26 mouse cellular contexts compared by ENCODE assay signal in genomic region chr1:82811766-82812165, GRCm38 (mm10). TPM values are rescaled to one million over a fixed set of nuclear protein-coding genes. Genes with fewer than 3 reads are reported as not detected.
DNase-seq lines count a peak whose midpoint lies in the region; ATAC-seq and TF ChIP-seq lines count a peak whose summit lies in the region.
"Had no signal": no experiment of that assay in that cellular context is flagged by ENCODE, and none has a peak within 500 bp of the region (broad histone marks: within the 10 kb centered on the region; RNA-seq: fewer than 3 reads in every experiment).

No protein-coding gene starts in this region.

- H3K4me2 ChIP-seq in kidney, postnatal 0 days (ENCODE audit: low read length): no peak overlapping the region
- H3K4me2 ChIP-seq: forebrain, embryonic 12.5 days; midbrain, embryonic 11.5 days had no signal

- H3K9ac ChIP-seq in kidney, postnatal 0 days (ENCODE audit: low read depth, low read length): no peak overlapping the region
- H3K9ac ChIP-seq: forebrain, embryonic 12.5 days had no signal

- no peaks in the 10 kb centered on the region for H3K27me3 ChIP-seq in kidney, postnatal 0 days (ENCODE audit: insufficient read depth, low read length)
- H3K27me3 ChIP-seq in forebrain, embryonic 10.5 days (ENCODE audit: poor library complexity, severe bottlenecking): no peaks in the 10 kb centered on the region
- H3K27me3 ChIP-seq: forebrain, embryonic 12.5 days had no signal

- no peak for TF ChIP-seq CTCF in kidney, postnatal 0 days (IDR thresholded peaks at IDR 0.05; ENCODE audit: low read depth)

- H3K4me3 ChIP-seq in kidney, postnatal 0 days (replicated peaks; ENCODE audit: low read depth, low read length): no peak overlapping the region
- H3K4me3 ChIP-seq in forebrain, embryonic 10.5 days: no peak overlapping the region
- H3K4me3 ChIP-seq: forebrain, embryonic 12.5 days; hindbrain, embryonic 10.5 days had no signal

- WGBS in kidney, postnatal 0 days: 94% methylated on average over 1 of the region's 1 CpGs
- 70% methylated on average over 1 of the region's 1 CpGs for WGBS in forebrain, embryonic 10.5 days

- peak; percentile 81 for DNase-seq in adrenal gland, adult 2 months
- DNase-seq in adrenal gland, adult 18-20 months (ENCODE audit: low spot score in 2 of 2): no peak
- DNase-seq in 3T3-L1 (ENCODE audit: low read depth, low spot score): peak; percentile 85
- DNase-seq in induced T-regulatory cell, adult 2 months (ENCODE audit: low read depth): peak; percentile 50
- no peak for DNase-seq in kidney, postnatal 0 days (ENCODE audit: low spot score)
- no peak for DNase-seq in forebrain, embryonic 10.5 days (ENCODE audit: extremely low spot score, low spot score)
- DNase-seq: B cell, adult 2 months; cerebellum, adult 18-20 months; layer of hippocampus, postnatal 36 days; left cerebral cortex, postnatal 4 days; lung, adult 18-20 months; lung, postnatal 36 days; retina, postnatal 1 day; thymus, postnatal 14 days had no signal

- ATAC-seq in kidney, postnatal 0 days (replicated peaks; ENCODE audit: low FRiP score, low read depth): peak; percentile 77
- no peak for ATAC-seq in granulocyte monocyte progenitor cell, adult 5-6 weeks (replicated peaks; ENCODE audit: poor library complexity, severe bottlenecking)
- ATAC-seq in monocyte, adult 5-6 weeks (replicated peaks; ENCODE audit: insufficient number of reproducible peaks, low FRiP score, low TSS enrichment, poor library complexity, severe bottlenecking): no peak

- no peaks in the 10 kb centered on the region for H3K4me1 ChIP-seq in kidney, postnatal 0 days (replicated peaks; ENCODE audit: insufficient read depth, low read length)
- no peaks in the 10 kb centered on the region for H3K4me1 ChIP-seq in forebrain, embryonic 10.5 days
- H3K4me1 ChIP-seq: forebrain, embryonic 12.5 days; hindbrain, embryonic 10.5 days had no signal

- H3K36me3 ChIP-seq in kidney, postnatal 0 days (ENCODE audit: insufficient read depth, low read length): no peaks in the 10 kb centered on the region
- H3K36me3 ChIP-seq in forebrain, embryonic 10.5 days (replicated peaks): no peaks in the 10 kb centered on the region
- H3K36me3 ChIP-seq: forebrain, embryonic 12.5 days; G1E; hindbrain, embryonic 10.5 days had no signal

- no peak overlapping the region for H3K27ac ChIP-seq in kidney, postnatal 0 days
- no peak overlapping the region for H3K27ac ChIP-seq in forebrain, embryonic 10.5 days
- H3K27ac ChIP-seq: forebrain, embryonic 12.5 days; hindbrain, embryonic 10.5 days had no signal

- H3K9me3 ChIP-seq in kidney, postnatal 0 days (replicated peaks; ENCODE audit: low read length): no peaks in the 10 kb centered on the region
- no peaks in the 10 kb centered on the region for H3K9me3 ChIP-seq in forebrain, embryonic 10.5 days
- H3K9me3 ChIP-seq: forebrain, embryonic 12.5 days; G1E; hindbrain, embryonic 10.5 days had no signal

RNA-seq across cellular contexts. Expression of gene Agfg1, which starts 27.5 kb away (rescaled TPM):
- total RNA-seq in adrenal gland, adult 2 months (2021): 10 to 100 TPM; 52.7 to 54.5 TPM
- 25.7 and 33.3 TPM in 2 replicates for polyA plus RNA-seq in adrenal gland, adult 2 months (2012; rRNA removed)
- 10 to 100 TPM; 47.9 to 54.4 TPM for total RNA-seq in adrenal gland, adult 18-20 months (2021)
- polyA plus RNA-seq in kidney, postnatal 0 days (2015; fragmentation: Nextera tagmentation; extraction: Ambion mirVana): 23.5 and 25.2 TPM in 2 replicates
- 30.2 and 32.9 TPM in 2 replicates for polyA plus RNA-seq in forebrain, embryonic 10.5 days (2016; fragmentation: Nextera tagmentation; extraction: Ambion mirVana)
- total RNA-seq in granulocyte monocyte progenitor cell, adult 5-6 weeks (2014; fragmentation: Nextera tagmentation): 23.1 and 26.3 TPM in 2 replicates
- total RNA-seq in granulocyte monocyte progenitor cell, adult 5-6 weeks (2017): 32.5 and 33.5 TPM in 2 replicates
- 48.1 to 56.6 TPM (median 55.5 TPM) in 3 replicates for total RNA-seq in monocyte, adult 5-6 weeks (2017)

RNA-seq across cellular contexts. Expression of gene Gm47791, which starts 40.7 kb away (rescaled TPM):
- not detected for total RNA-seq in adrenal gland, adult 2 months (2021)
- polyA plus RNA-seq in adrenal gland, adult 2 months (2012; rRNA removed): not detected in 2 replicates
- not detected for total RNA-seq in adrenal gland, adult 18-20 months (2021)
- polyA plus RNA-seq in kidney, postnatal 0 days (2015; fragmentation: Nextera tagmentation; extraction: Ambion mirVana): not detected in 2 replicates
- polyA plus RNA-seq in forebrain, embryonic 10.5 days (2016; fragmentation: Nextera tagmentation; extraction: Ambion mirVana): not detected in 2 replicates
- total RNA-seq in granulocyte monocyte progenitor cell, adult 5-6 weeks (2014; fragmentation: Nextera tagmentation): not detected in 2 replicates
- not detected in 2 replicates for total RNA-seq in granulocyte monocyte progenitor cell, adult 5-6 weeks (2017)
- total RNA-seq in monocyte, adult 5-6 weeks (2017): not detected in 3 replicates
- total RNA-seq: G1E; layer of hippocampus, postnatal 36 days; left cerebral cortex, postnatal 4 days; neutrophil, adult 5-6 weeks had no signal
- polyA plus RNA-seq: cortical plate, adult 2 months; embryonic facial prominence, embryonic 14.5 days; forebrain, embryonic 12.5 days; G1E; gonadal fat pad, adult 2 months; heart, embryonic 14.5 days; hindbrain, embryonic 10.5 days; midbrain, embryonic 11.5 days; stomach, embryonic 14.5 days had no signal

RNA-seq across cellular contexts. Expression of gene Tm4sf20, which starts 43.5 kb away (rescaled TPM):
- not detected for total RNA-seq in adrenal gland, adult 2 months (2021)
- not detected in 2 replicates for polyA plus RNA-seq in adrenal gland, adult 2 months (2012; rRNA removed)
- total RNA-seq in adrenal gland, adult 18-20 months (2021): not detected
- 0.53 and 0.61 TPM in 2 replicates for polyA plus RNA-seq in kidney, postnatal 0 days (2015; fragmentation: Nextera tagmentation; extraction: Ambion mirVana)
- polyA plus RNA-seq in forebrain, embryonic 10.5 days (2016; fragmentation: Nextera tagmentation; extraction: Ambion mirVana): not detected in 2 replicates
- total RNA-seq in granulocyte monocyte progenitor cell, adult 5-6 weeks (2014; fragmentation: Nextera tagmentation): not detected in 2 replicates
- total RNA-seq in granulocyte monocyte progenitor cell, adult 5-6 weeks (2017): not detected in 2 replicates
- 2.3 TPM in 1 of 3 replicates, not detected in the others for total RNA-seq in monocyte, adult 5-6 weeks (2017)
- total RNA-seq: G1E; layer of hippocampus, postnatal 36 days; left cerebral cortex, postnatal 4 days; neutrophil, adult 5-6 weeks had no signal
- polyA plus RNA-seq: cortical plate, adult 2 months; G1E; gonadal fat pad, adult 2 months; heart, embryonic 14.5 days had no signal

Comparison
In these comparisons a context has a peak if more than half of its experiments do, and no peak if none do; other contexts are left out.
1. DNase-seq: peak in adrenal gland, adult 2 months (single experiment), 3T3-L1 (single experiment) and induced T-regulatory cell, adult 2 months (single experiment); none in adrenal gland, adult 18-20 months (0 of 2), kidney, postnatal 0 days (single experiment) and forebrain, embryonic 10.5 days (single experiment).